Mouse (Mus musculus): ENCODE data around the gene Fam92b.

Fam92b gene

GRCm38 (mm10) chr8:120190107-120190809 lies 13.0 kb upstream of the Fam92b start:
- no peak for DNase-seq (ENCODE audit: low read depth, low spot score)

GRCm38 (mm10) chr8:120189440-120189839 lies 12.2 kb upstream of the Fam92b start:
- no peak for DNase-seq (ENCODE audit: low read depth, low spot score)

GRCm38 (mm10) chr8:120188510-120188909 lies 11.2 kb upstream of the Fam92b start:
- no peak for DNase-seq (ENCODE audit: low read depth, low spot score)

- no peak for DNase-seq (ENCODE audit: low read depth, low spot score)
Observed at GRCm38 (mm10) chr8:120186454-120186853, 9.2 kb upstream of the Fam92b start.

- DNase-seq (ENCODE audit: low read depth, low spot score): no peak
Observed at GRCm38 (mm10) chr8:120184850-120185792, 7.9 kb upstream of the Fam92b start.

- no peak for DNase-seq (ENCODE audit: low read depth, low spot score)
Observed at GRCm38 (mm10) chr8:120184366-120184765, 7.1 kb upstream of the Fam92b start.

GRCm38 (mm10) chr8:120181861-120182414 lies 4.7 kb upstream of the Fam92b start:
- DNase-seq (ENCODE audit: low read depth, low spot score): no peak

- DNase-seq (ENCODE audit: low read depth, low spot score): no peak
Observed at GRCm38 (mm10) chr8:120181274-120181673, 4.0 kb upstream of the Fam92b start.

- no peak for DNase-seq (ENCODE audit: low read depth, low spot score)
Observed at GRCm38 (mm10) chr8:120180445-120180970, 3.2 kb upstream of the Fam92b start.

- peak; percentile 51 for DNase-seq (ENCODE audit: low read depth, low spot score)
Observed at GRCm38 (mm10) chr8:120179027-120179431, 1.8 kb upstream of the Fam92b start.

GRCm38 (mm10) chr8:120178124-120178514 lies 853 bp upstream of the Fam92b start:
- DNase-seq (ENCODE audit: low read depth, low spot score): no peak

- DNase-seq (ENCODE audit: low read depth, low spot score): no peak
Observed at GRCm38 (mm10) chr8:120176605-120177004, 661 bp downstream of the Fam92b start.

GRCm38 (mm10) chr8:120174606-120175005 lies 2.7 kb downstream of the Fam92b start:
- DNase-seq (ENCODE audit: low read depth, low spot score): no peak

GRCm38 (mm10) chr8:120173195-120173594 lies 4.1 kb downstream of the Fam92b start:
- no peak for DNase-seq (ENCODE audit: low read depth, low spot score)

GRCm38 (mm10) chr8:120169119-120169518 lies 8.1 kb downstream of the Fam92b start:
- no peak for DNase-seq (ENCODE audit: low read depth, low spot score)

GRCm38 (mm10) chr8:120167821-120168220 lies 9.4 kb downstream of the Fam92b start:
- no peak for DNase-seq (ENCODE audit: low read depth, low spot score)

GRCm38 (mm10) chr8:120167136-120167535 lies 10.1 kb downstream of the Fam92b start:
- DNase-seq (ENCODE audit: low read depth, low spot score): no peak

GRCm38 (mm10) chr8:120164026-120164425 lies 13.2 kb downstream of the Fam92b start:
- DNase-seq (ENCODE audit: low read depth, low spot score): no peak

GRCm38 (mm10) chr8:120163376-120163775 lies 13.9 kb downstream of the Fam92b start:
- no peak for DNase-seq (ENCODE audit: low read depth, low spot score)

- no peak for DNase-seq (ENCODE audit: low read depth, low spot score)
Observed at GRCm38 (mm10) chr8:120162404-120162752, 14.9 kb downstream of the Fam92b start.

- DNase-seq (ENCODE audit: low read depth, low spot score): no peak
Observed at GRCm38 (mm10) chr8:120161658-120162403, 15.4 kb downstream of the Fam92b start.
